Mouse (Mus musculus): ENCODE data around the gene Ptcd2. TPM values are rescaled to one million over a fixed set of nuclear protein-coding genes. Genes with fewer than 3 reads are reported as not detected.

The Ptcd2 gene
- total RNA-seq (2021), result 10 to 100 TPM; 24.7 to 25.2 TPM
- long read RNA-seq, experiment 1, transcript Ptcd2-201 (10 exons, 1,704 nt), result major isoform, 31 of 33 reads
- long read RNA-seq, experiment 1, partial matches to known transcripts, result 0 of 33 reads
- long read RNA-seq, experiment 1, other reads (novel, unspliced or antisense), result 2 of 33 reads
- long read RNA-seq, experiment 2, transcript Ptcd2-201 (10 exons, 1,704 nt), result major isoform, 19 of 24 reads
- long read RNA-seq, experiment 2, partial matches to known transcripts, result 0 of 24 reads
- long read RNA-seq, experiment 2, other reads (novel, unspliced or antisense), result 5 of 24 reads

DNA sequence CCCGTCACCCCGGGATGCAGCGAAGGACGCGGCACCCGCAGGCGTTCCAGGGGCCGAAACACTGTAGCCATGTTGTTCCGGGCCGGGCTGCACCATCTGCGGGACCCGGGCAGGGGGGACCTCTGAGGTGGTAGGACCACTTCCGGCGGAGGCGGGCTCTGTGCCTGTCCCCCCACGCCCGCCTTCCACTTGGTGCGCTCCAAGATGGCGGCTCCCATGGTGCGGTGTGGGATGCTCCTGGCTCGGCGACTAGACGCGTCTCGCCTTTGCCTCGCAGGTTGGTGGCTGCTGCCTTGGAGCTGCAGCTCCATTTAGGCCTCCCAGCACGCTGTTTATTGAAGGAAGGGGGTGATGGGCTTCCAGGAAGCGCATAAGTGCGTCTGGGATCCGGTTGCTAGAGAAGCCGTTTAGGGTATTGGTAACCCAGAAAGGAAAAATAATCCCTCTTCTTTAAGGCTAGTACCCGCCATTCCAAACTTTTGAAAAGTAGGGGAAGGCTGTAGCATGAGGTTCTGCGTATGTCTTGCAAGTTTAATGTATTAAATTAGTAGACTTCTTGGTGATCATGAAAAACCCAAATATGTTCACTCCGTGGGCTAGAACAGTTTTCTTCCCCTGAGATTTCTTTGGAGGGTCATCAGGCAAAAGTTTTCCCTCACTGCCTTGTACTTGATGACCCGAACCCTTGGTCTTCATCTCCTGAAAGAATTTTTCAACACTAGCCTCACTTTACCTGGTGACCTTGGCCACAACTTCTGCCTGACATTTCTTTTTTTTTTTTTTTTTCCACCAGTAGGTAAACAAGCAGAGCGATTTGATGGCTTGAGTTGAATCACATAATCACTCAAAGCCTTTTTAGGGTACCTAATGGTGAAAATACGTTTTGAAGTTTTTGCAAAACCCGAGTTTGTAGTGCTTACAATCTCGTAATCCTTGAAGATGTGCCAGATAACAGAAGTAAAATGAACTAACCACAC is at the start of gene Ptcd2, which contains the start of gene Mrps27:
TSS of gene Ptcd2 (minus strand) at position 107 of the 977 bp plus-strand sequence.
TSS of gene Mrps27 (plus strand) at position 188 of the 977 bp plus-strand sequence.
- DNase-seq (ENCODE audit: low spot score), result peak; percentile 96

DNA sequence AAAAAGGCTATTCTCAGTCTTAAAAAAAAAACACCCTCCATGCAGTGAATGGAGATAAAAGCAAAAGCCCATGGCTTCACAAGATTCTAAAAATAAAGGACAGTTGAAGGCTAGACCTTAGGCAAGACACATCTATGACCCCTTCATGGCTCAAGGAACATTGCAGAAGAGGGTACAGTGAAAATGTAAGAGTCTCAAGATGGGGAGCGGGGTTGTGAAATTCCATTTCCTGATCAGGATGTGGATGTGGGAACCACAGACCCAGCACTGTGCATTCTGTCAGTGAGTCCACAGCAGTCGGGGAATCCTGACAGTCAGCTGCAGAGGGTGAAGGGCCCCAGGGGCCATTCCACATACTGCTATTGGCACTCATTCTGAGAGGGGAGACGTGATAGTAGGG is 48.6 kb upstream of the Ptcd2 start:
- no peak for DNase-seq (ENCODE audit: low spot score)

DNA sequence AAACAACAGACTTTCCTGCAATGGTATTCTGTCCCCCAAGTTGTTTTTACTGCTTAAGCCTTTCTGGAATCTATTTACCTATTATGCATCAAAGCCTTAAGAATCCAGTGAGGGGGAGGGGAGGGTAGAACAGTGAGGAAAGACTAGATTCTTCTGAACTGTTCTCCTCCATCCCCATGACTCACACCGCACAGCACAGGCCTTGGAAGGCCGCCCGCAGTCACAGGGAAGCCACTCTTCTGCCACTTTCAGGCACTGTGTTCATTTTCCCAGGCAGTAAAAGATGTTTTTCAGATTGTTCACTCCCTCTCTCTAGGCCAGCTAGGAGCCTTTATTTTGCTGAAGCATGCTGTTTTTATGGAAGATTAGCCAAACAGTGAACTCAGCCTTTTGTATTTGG is 46.9 kb upstream of the Ptcd2 start:
- DNase-seq (ENCODE audit: low spot score), result peak; percentile 68

DNA sequence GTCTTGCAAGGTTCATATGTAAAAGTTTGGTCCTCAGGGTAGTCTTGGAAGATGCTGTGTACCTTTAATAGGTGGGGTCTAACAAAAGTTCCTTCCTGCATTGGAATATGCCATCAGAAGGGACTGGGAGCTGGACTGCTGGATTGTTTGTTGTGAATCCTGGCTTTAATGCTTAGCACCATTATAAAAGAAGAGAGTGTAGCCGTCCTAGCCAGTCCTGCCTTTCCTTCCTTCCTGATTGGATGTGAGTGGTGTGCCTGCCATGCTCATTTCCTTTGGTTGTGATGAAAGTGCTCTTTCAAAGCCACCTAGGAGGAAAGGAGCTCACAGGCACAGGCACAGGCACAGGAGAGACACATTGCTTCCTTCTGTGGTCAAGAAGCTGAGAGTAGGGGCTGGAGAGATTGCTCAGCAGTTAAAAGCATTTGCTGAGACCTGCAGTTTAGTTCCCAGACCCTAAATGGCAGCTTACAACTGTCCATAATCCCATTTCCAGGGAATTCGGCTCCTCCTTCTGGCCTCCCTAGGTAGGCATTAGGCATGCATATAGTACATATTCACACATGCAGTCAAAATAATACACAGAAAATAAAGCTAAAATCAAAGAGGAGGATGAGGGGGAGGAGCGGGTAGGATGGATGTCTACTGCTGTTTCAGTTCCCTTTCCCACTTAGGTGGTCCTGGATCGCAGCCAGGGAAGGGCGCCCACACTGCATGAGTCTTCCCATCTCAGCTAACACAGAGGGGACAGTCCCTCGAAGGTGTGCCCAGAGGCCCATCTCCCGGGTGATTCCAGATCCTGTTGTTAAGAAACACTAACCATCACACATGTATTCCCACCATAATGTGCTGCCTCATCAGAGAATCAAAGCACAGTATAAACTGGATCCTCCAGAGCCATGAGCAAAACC is 43.7 kb upstream of the Ptcd2 start:
- DNase-seq (ENCODE audit: low spot score), result no peak

DNA sequence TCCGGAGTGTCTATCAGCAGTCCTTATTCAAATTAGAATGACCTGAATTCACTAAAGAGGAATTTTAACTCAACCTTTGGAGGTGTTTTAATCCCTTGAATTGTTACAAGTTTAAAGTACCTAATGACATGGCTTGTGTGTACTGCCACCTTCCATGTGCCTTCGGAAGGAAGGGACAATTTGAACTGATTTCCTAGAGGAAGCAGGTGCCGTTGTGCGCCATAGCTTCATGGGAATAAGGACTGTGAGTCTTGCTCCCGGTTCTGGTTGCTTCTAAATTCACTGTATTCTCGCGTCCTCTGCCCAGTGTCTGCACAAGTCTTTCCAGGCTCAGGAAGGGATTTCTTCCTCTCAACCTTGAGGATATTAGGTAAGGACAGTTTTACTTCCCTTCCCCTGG is 41.8 kb upstream of the Ptcd2 start:
- DNase-seq (ENCODE audit: low spot score), result no peak

DNA sequence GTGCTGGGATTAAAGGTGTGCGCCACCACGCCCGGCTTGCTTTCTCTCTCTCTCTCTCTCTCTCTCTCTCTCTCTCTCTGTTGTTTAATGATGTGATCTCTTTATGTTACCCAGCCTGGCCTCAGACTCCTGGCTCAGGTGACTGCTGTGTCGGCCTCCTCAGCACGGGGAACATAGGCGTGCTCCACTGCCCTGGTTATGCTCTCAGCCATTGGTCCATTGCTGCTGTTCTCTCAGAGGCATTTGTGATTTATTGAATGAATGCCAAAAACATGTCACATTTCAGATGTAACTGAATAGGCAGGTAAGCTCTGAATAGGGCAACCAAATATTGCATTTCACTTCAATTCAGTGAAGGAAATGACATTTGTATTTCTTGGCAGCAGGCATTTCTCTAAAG is 41.4 kb upstream of the Ptcd2 start:
- no peak for DNase-seq (ENCODE audit: low spot score)

DNA sequence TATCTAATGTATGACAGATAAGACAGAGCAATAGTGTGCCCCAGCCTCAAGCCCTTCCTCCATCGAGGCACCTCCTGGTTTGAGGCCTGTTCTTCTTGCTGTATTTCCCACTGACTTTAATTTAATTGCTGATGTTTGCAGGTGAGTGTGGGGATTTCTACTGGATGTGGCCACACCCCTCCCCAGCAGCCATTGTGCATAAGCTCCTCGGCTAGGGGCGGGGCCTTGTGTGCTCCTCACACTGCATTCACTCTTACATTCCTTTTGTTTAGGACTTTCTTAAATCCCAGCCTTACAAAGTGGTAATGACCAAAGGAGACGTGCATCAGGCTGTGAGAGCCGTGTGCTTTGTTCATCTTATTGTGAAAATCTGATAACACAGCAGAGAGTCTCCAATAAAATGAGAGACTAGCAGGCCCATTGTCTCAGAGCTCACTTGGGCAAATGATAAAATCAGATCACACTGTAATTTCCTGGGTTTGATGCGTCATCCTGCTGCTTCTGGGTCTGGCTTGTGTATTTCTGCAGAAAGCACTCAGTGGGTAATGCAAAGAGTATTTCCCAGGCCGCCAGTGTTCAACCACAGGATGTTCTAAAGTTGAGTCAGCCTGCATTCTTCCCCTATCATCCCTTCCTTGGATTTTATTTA is 40.2 kb upstream of the Ptcd2 start:
- DNase-seq (ENCODE audit: low spot score), result no peak

DNA sequence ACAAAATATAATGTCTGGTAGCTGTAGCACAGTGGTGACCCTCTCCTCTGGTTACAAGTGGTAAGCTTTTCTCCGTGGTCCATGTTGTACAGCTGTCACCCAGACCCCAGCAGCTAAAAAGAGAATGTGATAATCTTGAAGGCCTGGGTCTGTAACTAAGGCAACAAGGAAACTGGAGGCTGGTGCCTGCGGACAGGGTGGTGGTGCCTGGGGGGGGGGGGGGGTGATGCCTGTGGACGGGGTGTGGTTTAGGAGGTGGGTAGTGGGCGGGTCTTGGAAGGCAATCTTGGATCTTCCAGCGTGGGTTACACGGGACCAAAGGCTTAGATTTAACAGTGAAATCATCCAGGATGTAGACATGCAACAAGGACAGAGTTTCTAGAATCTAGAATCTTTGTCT is 37.9 kb upstream of the Ptcd2 start:
- DNase-seq (ENCODE audit: low spot score), result no peak

DNA sequence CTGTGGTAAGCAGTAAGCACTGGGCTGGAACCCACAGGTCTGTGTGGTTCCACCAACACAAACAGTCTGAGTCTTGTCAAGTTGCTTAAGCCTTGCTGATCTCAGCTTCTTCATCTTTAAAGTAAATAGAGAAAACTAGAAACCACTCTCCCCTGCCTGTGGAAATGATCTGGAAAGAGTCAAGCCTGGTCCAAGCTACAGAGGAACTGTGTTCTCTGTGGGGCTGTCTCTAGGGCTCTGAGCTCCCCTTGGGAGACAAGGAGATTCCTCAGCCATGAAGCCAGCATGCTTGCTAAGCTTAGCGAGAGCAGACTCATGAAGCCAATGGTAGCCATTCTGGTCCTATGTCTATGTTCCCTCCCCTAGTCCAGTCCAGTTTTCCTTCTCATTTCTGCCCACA is 33.7 kb upstream of the Ptcd2 start:
- no peak for DNase-seq (ENCODE audit: low spot score)

DNA sequence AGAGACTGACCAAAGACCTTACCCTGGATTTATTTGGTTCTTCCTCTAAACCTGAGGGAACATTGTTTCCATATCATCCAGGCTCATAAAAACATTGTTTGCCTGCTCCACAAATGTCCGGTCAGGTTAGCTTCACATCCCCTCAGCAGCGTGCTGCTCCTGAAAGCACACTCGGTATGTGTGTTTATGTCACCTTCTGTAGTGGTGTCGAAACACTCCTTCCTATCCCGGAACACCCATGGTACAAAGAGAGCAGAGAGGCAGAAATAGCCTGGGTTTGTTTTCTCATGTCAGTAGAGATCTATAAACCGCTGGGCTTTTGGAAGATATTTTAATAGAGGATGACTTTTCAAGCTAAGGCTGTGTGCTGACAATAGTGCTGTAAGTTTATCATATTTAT is 32.5 kb upstream of the Ptcd2 start:
- DNase-seq (ENCODE audit: low spot score), result no peak

DNA sequence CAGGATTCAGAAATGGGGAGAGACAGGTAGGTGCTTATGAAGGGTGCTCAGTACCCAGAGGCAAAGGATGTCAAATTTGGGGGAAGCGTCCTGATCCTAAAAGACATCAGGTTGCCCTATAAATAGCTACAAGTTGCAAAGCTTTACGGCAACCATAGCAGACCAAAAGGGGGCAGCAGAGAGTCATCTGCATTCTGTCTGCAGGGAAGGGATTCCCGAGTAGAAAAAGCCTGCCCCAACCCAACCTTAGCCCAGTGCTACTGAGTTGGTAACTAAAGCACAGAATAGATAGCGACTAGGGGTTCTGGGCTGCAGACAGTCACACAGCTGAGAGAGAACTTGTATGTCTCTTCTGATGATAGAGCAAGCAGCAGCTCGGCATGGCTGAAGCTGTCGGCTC is 31.0 kb upstream of the Ptcd2 start:
- peak; percentile 87 for DNase-seq (ENCODE audit: low spot score)

DNA sequence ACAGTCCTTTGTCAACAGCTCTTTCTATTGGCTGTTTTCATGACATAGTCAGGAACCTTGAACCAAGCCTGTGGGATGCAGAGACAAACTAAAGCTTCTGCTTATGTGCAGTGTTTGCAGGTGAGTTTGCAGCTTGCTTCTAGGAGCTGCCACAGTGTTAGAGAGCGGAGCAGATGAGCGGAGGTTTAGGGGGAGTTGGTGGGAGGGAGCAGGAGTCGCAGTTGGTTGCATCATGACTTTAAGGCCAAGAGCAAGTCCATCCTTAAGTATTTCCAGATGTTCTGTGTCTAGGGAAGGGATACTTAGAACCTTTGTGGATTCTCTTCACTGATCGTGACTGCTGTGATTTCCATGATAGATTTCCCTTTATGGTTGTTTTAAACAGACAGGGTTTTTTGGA is 29.7 kb upstream of the Ptcd2 start:
- no peak for DNase-seq (ENCODE audit: low spot score)

DNA sequence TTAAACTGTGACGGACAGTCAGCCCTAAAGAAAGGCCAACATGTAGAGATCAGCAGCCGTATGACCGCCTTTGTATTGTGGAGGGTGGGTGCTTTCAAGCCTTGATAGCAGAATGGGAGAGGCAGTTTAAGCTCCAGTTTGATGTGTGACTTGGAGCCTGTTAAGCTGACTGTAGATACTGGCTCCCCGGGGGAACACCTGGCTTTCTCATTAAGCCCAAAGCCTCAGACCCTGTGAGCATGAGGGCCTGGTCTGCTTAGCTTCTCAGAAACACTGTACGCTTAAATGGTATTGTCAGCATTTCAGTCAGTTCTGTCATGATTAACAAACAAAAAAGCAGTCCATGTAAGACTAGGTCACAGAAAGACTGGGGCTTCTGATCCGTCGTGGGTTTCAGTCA is 29.2 kb upstream of the Ptcd2 start:
- no peak for DNase-seq (ENCODE audit: low spot score)

DNA sequence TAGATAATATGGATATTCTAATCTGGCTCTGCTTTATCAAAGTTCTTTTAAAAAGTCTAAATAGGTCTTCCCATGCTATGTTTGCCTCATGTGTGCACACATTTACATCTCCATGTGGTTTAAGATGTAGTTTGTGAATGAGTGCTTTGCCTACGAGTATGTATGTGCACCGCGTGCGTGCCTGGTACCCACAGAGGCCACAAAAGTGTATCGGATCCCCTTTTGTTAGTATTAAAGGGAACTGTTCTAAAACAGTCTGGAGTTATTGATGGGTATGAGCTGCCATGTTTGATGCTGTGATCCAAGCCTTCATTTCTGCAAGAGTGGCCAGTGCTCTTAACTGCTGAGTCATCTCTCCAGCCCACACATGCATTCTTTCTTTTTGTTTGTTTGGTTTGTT is 26.8 kb upstream of the Ptcd2 start:
- DNase-seq (ENCODE audit: low spot score), result no peak

DNA sequence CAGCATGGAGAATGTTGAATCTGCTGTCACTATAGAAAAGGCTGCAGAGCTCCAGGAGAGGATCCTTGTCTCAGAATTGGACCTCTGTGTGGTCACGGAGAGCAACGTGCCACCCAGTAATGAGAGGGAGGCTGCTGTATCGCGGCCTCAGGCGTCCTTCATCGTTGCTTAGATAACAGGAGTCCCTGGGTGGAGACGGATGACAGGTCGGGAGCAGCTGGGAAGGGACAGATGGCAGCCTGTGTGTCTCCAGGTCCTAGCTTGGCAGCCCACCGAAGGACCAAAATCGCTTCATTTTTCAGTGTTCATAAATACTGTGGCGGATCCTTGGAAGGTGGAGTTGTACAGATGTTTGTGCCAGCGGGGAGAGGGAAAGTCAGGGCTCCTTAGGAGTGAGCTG is 24.6 kb upstream of the Ptcd2 start:
- DNase-seq (ENCODE audit: low spot score), result no peak

DNA sequence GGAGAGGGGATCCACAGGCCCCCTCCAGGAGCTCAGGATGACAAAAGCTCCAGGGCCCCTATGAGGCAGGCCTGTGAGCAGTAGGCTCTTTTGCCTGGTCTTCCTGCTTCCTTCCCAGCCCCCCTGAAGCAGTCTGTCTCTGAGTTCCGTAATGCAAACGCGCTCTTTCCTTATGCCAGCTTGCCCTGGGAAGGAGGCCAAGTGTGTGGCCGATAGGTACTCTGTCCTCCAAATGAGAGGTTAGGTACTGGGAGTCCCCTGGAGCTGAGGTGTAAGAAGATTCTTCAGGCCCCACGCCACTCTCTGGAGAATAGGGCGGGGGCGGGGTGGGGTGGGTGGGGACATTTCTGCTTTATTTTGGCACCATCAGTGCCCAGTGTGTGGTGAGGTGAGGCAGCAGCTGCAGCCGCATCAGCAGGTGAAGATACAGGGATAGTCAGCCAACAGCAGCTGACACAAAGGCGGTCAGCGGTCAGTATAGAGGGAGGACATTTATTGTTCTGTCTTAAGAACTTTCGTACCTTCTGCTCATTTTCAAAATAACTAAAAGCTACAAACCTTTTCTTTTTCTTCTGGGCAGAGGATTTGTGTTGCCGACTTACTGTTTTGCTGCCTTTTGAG is 23.2 kb upstream of the Ptcd2 start:
- peak; percentile 74 for DNase-seq (ENCODE audit: low spot score)

DNA sequence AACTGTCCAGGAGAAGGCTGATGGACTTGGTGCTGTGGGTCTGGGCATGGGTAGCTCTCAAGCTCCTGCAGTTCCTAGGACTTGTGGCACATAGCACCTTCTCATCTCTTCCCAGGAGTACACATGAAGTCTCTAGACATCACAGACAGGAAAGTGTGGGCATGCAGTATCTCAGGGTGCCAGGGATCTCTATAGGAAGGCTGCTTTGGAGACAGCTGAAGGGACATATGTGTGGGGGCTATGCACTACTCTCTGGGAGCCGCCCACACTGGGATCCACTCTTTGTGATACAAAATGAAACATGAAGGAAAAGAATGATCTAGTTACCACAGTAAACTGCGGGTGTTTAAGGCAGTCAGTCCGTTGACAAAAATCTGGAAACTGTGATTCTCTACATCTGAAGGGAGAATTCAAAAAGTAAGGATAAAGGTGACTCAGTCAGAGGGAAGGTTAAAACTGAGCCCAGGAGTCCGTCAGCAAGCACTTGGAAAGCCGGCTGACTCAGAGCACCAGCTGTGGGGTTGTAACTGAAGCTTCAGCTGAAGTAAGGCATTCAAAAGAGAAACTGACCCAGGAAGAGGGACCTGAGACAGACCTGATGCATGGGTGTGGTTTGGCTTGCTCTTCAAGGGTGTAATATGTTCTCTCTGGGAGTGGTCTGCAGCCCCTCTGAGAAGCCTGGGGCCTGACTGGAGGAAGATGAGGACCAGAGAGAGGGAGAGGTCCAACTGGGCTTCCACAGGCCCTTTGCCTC is 22.1 kb upstream of the Ptcd2 start:
- DNase-seq (ENCODE audit: low spot score), result peak; percentile 24

DNA sequence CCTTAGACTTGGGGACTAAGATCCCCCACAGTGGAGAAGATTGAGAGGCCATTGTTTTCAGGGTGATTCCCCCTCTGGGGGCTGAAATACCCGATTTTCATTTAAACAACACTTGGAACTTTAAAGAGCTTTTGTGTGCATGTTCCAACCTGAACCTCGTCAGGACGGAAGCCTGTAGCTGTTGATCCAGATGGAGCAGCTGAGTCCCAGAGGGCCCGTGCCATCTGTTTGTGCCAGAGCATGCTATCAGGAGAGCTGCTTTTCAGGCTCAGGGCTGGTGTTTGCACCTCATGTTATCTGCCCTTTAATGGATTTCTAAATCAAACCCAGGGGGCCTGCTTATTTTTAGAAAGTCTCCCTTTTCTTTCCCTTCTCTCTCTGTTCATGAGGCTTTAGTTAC is 19.4 kb upstream of the Ptcd2 start:
- no peak for DNase-seq (ENCODE audit: low spot score)

DNA sequence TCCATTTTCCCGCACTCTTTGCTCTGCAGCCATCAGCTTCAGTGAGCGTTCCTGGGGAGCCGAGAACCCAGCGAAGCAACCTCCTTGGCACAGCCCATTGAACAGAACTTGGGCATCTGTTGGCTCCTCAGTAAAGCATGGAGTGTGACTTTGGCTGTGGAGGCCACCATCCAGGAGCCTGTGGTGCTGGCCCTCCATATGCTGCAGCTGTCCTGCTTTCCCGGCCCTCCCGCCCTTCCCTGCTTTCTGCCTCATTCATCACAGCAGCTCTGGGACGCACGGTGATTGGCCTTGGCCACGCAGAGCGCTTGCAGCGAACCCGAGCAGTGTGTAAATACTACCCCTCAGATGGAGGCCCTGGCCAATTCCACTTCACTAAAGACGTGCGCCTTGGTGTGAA is 14.4 kb upstream of the Ptcd2 start:
- no peak for DNase-seq (ENCODE audit: low spot score)
